Mouse (Mus musculus) kidney, adult 2 months (tissue): ENCODE measurements around the gene Wnt9a. TPM values are rescaled to one million over a fixed set of nuclear protein-coding genes. Genes with fewer than 3 reads are reported as not detected.

Experiments
- DNase-seq: peaks from one replicate; pipeline ENCODE4 v3.0.0; 2021
- H3K27ac ChIP-seq: fragments of 200-500 bp; 2 replicates; pipeline ENCODE4 v1.5.1; 2012; ENCODE audit warnings: low read depth, low read length, control low read depth, inconsistent platforms; ENCODE audit not compliant: insufficient read depth
- H3K27me3 ChIP-seq: fragments of 200-500 bp; replicated peaks from 2 replicates; pipeline ENCODE4 v1.6.1; 2012; ENCODE audit warnings: mild to moderate bottlenecking, moderate library complexity, low read length, inconsistent platforms; ENCODE audit not compliant: control insufficient read depth, insufficient read depth
- H3K36me3 ChIP-seq: fragments of 200-500 bp; 2 replicates; pipeline ENCODE4 v1.6.1; 2012; ENCODE audit warnings: mild to moderate bottlenecking, moderate library complexity, low read length, inconsistent platforms; ENCODE audit not compliant: control insufficient read depth, insufficient read depth
- H3K4me1 ChIP-seq: fragments of 200-500 bp; 2 replicates; pipeline ENCODE4 v1.6.1; 2011; ENCODE audit warnings: low read length; ENCODE audit not compliant: control insufficient read depth, insufficient read depth
- H3K4me3 ChIP-seq: fragments of 200-500 bp; 2 replicates; pipeline ENCODE4 v1.5.1; 2011; ENCODE audit warnings: mild to moderate bottlenecking, low read depth, low read length, control low read depth; ENCODE audit not compliant: insufficient read depth
- CTCF ChIP-seq: fragments of 200-500 bp; conservative IDR thresholded peaks from 2 replicates; pipeline ENCODE4 v1.5.1; 2011; ENCODE audit warnings: low read depth, mild to moderate bottlenecking, control low read depth, low read length, moderate library complexity, mixed read lengths; ENCODE audit not compliant: insufficient read depth, insufficient read length
- POLR2A ChIP-seq: fragments of 200-500 bp; IDR thresholded peaks from one replicate; pipeline ENCODE4 v1.6.1; 2011; ENCODE audit warnings: low read depth, low read length, control low read depth
- WGBS: fragments of 180-500 bp; shearing (Covaris S2); methylation state at CpG from one replicate; pipeline ENCODE4 v1.1.7; 2018; 5-methylcytosine and 5-hydroxymethylcytosine counted together
- polyA plus RNA-seq: library from polyadenylated mRNA; depleted of rRNA; stranded (reverse); fragments of >200 nt; gene quantifications from 2 replicates; pipeline ENCODE4 v1.2.3, GENCODE M21; 2012

Gene Wnt9a
- polyA plus RNA-seq, 1 experiment = 1.7 TPM

- TF ChIP-seq POLR2A (no peak), CTCF (no peak)
- H3K4me1 ChIP-seq = no peaks in the 10 kb centered on the region
- WGBS = 66% methylated on average over 8 of the region's 8 CpGs
Observed at GRCm38 (mm10) chr11:59265154-59265813, 41.4 kb upstream of the Wnt9a start.

GRCm38 (mm10) chr11:59266727-59267126 is 40.0 kb upstream of the Wnt9a start:
- TF ChIP-seq CTCF = no peak
- no peak for TF ChIP-seq POLR2A
- Histone ChIP-seq H3K36me3 (no peaks in the 10 kb centered on the region), H3K27me3 (no peaks in the 10 kb centered on the region), H3K4me1 (no peaks in the 10 kb centered on the region), H3K4me3 (no peak overlapping the region), H3K27ac (no peak overlapping the region)
- DNase-seq = no peak
- WGBS = 46% methylated on average over 6 of the region's 6 CpGs

More at GRCm38 (mm10) chr11:59265154-59265813, 41.4 kb upstream of the Wnt9a start:
- Histone ChIP-seq H3K27me3 (no peaks in the 10 kb centered on the region), H3K4me3 (no peak overlapping the region), H3K36me3 (no peaks in the 10 kb centered on the region), H3K27ac (no peak overlapping the region)
- no peak for DNase-seq

- Histone ChIP-seq H3K27me3 (no peaks in the 10 kb centered on the region), H3K4me3 (no peak overlapping the region), H3K4me1 (no peaks in the 10 kb centered on the region), H3K36me3 (no peaks in the 10 kb centered on the region), H3K27ac (no peak overlapping the region)
- no peak for TF ChIP-seq POLR2A
- no peak for TF ChIP-seq CTCF
- 88% methylated on average over 3 of the region's 3 CpGs for whole genome bisulfite sequencing
- DNase-seq = no peak
Observed at GRCm38 (mm10) chr11:59274184-59274583, 32.5 kb upstream of the Wnt9a start.

GRCm38 (mm10) chr11:59276877-59277276 is 29.9 kb upstream of the Wnt9a start:
- DNase-seq = peak; percentile 29
- no peaks in the 10 kb centered on the region for H3K4me1 ChIP-seq
- 30% methylated on average over 2 of the region's 2 CpGs for WGBS
- no peak overlapping the region for H3K4me3 ChIP-seq
- TF ChIP-seq POLR2A = no peak
- TF ChIP-seq CTCF = no peak
- no peaks in the 10 kb centered on the region for H3K27me3 ChIP-seq
- no peaks in the 10 kb centered on the region for H3K36me3 ChIP-seq
- no peak overlapping the region for H3K27ac ChIP-seq

- H3K36me3 ChIP-seq = no peaks in the 10 kb centered on the region
Observed at GRCm38 (mm10) chr11:59278047-59278446, 28.7 kb upstream of the Wnt9a start.

GRCm38 (mm10) chr11:59282111-59282510 is 24.6 kb upstream of the Wnt9a start:
- Histone ChIP-seq H3K27ac (no peak overlapping the region), H3K4me3 (no peak overlapping the region), H3K27me3 (no peaks in the 10 kb centered on the region), H3K4me1 (no peaks in the 10 kb centered on the region), H3K36me3 (no peaks in the 10 kb centered on the region)
- 75% methylated on average over 5 of the region's 5 CpGs for WGBS
- no peak for TF ChIP-seq POLR2A
- no peak for TF ChIP-seq CTCF
- DNase-seq = no peak

More at GRCm38 (mm10) chr11:59278047-59278446, 28.7 kb upstream of the Wnt9a start:
- 69% methylated on average over 4 of the region's 4 CpGs for WGBS
- Histone ChIP-seq H3K27ac (no peak overlapping the region), H3K27me3 (no peaks in the 10 kb centered on the region), H3K4me3 (no peak overlapping the region), H3K4me1 (no peaks in the 10 kb centered on the region)
- TF ChIP-seq POLR2A = no peak
- no peak for DNase-seq

GRCm38 (mm10) chr11:59282933-59283332 is 23.8 kb upstream of the Wnt9a start:
- TF ChIP-seq CTCF (no peak), POLR2A (no peak)
- Histone ChIP-seq H3K27ac (no peak overlapping the region), H3K4me1 (no peaks in the 10 kb centered on the region), H3K4me3 (no peak overlapping the region), H3K27me3 (no peaks in the 10 kb centered on the region), H3K36me3 (no peaks in the 10 kb centered on the region)
- DNase-seq = peak; percentile 56
- 37% methylated on average over 10 of the region's 10 CpGs for WGBS

GRCm38 (mm10) chr11:59284146-59284545 is 22.6 kb upstream of the Wnt9a start:
- 40% methylated on average over 14 of the region's 14 CpGs for WGBS
- no peaks in the 10 kb centered on the region for H3K36me3 ChIP-seq
- H3K4me1 ChIP-seq = no peaks in the 10 kb centered on the region
- TF ChIP-seq CTCF = no peak
- TF ChIP-seq POLR2A = no peak
- DNase-seq = no peak
- H3K4me3 ChIP-seq = no peak overlapping the region
- no peak overlapping the region for H3K27ac ChIP-seq
- H3K27me3 ChIP-seq = no peaks in the 10 kb centered on the region
